Mouse (Mus musculus): ENCODE data around the gene Micall2. TPM values are rescaled to one million over a fixed set of nuclear protein-coding genes. Genes with fewer than 3 reads are reported as not detected.

Gene Micall2
- total RNA-seq, 2 experiments from 2014 or later = 2.2 to 3.7 TPM

DNA sequence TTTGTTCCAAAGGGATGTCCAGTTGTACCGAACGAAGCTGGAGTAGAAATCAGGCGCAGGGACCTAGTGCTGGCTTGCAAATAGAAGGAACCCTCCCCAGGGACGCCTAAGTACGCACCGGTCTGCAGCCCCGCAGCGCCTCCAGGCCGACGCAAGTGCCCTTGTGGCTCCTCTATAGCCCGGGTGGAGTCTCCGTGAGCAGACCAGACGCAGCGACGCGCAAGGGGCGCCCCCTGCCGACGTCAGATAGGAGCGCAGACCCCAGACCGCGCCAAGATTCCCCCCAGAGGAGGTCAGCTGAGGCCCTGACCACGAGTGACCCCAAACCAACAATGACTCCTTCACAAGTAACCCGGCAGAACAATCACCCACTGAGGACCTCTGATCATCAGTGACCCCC lies 67.6 kb downstream of the Micall2 start:
- DNase-seq (ENCODE audit: extremely low spot score in 1 of 2, low spot score in 2 of 2) = peak; percentile 52 to 54
- H3K27ac ChIP-seq = no peak overlapping the region
- H3K4me3 ChIP-seq = no peak overlapping the region
- peak; percentile 83 for TF ChIP-seq CTCF (IDR thresholded peaks at IDR 0.05)
- intact Hi-C loops (cut with DNase I) = loop anchor here (1.0 to 5.0 kb wide), 2 partner anchors 132 to 311 kb away; no protein-coding TSS in a partner anchor

DNA sequence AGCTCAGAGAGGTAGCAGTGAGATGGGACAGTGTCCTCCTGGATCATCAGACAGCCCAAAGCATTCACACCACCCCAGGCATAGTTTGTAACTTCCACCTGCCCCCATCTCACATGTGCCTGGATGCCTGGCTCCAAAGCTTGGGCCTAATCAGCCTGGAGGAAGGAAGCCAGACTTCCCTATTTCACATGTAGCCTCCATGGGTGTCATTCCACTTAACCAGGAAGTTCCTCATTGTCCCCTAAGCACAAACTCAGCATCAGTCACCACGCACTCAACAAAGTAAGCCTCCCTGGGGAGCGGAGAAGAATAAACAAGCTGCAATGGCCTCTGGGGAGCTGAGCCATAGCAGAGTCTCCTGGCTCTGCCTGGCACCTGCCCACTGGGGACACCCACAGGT lies 69.6 kb downstream of the Micall2 start:
- Histone ChIP-seq H3K4me3 (no peak overlapping the region), H3K27ac (no peak overlapping the region)
- no peak for DNase-seq (ENCODE audit: extremely low spot score in 1 of 2, low spot score in 2 of 2)
- TF ChIP-seq CTCF (IDR thresholded peaks at IDR 0.05) = no peak
- intact Hi-C loops (cut with DNase I) = loop anchor here (5.0 kb wide), 1 partner anchor 309 kb away; no protein-coding TSS in a partner anchor

DNA sequence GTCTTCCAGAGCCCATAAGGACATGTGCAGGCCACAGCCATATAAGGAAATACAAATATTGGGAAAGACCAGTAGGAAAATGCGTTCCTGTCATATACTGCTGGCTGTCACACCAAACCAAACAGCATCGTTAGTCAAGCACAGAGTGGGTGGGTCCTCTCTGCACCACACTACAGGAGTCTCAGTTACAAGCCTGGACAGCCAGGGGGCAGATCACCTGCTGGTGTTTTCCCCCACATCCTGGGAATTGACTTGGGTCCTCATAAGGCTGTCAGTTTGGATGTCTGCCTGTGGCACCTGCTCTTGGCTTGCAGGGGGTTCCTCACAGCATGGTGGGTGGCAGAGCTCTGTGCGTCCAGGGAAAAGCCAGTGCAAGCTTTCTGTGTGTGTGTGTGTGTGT lies 70.8 kb downstream of the Micall2 start:
- no peak for DNase-seq (ENCODE audit: extremely low spot score in 1 of 2, low spot score in 2 of 2)
- intact Hi-C loops (cut with DNase I) = loop anchor here (5.0 kb wide), 1 partner anchor 308 kb away; no protein-coding TSS in a partner anchor
- TF ChIP-seq CTCF (IDR thresholded peaks at IDR 0.05) = no peak; the same call in 1 of the 2 replicates
- Histone ChIP-seq H3K4me3 (no peak overlapping the region), H3K27ac (no peak overlapping the region)

DNA sequence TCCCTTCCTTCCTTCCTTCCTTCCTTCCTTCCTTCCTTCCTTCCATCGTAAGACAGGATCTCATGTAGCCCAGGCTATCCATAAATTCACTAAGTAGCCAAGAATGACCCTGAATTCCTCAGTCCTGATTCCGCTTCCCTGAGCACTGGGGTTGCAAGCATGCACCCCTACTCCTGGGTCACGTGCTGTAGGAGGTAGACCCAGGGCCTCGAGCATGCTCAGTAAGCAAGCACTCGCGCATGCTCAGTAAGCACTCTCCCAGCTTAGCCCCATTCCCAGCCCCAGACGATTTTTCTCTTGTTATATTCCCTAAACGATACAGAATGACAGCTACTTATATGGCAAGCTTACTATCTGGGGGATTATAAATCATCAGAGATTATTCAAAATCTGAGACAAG lies 74.4 kb downstream of the Micall2 start:
- H3K27ac ChIP-seq = no peak overlapping the region
- TF ChIP-seq CTCF (IDR thresholded peaks at IDR 0.05) = no peak
- intact Hi-C loops (cut with DNase I) = no loop called here
- no peak for DNase-seq (ENCODE audit: extremely low spot score in 1 of 2, low spot score in 2 of 2)
- H3K4me3 ChIP-seq = no peak overlapping the region

DNA sequence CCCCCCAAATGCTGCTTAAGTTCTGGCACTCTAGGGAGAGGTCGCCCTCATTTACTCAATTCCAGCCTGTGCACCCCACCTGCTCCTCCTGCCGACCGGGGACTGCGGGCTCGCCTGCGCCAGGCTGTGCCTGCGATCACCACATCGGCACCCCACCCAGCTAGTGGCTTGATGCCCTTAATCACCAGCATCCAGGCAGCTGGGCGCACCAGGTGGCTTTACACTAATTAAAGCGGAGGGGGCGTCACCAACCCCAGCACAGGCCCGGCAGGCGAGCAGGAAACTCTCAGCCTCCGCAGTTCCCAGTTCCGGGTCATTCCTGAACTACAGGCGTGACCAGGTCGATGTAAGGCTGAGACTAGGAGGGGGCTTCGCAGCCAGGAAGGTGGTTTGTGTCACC lies 76.8 kb downstream of the Micall2 start:
- DNase-seq (ENCODE audit: extremely low spot score in 1 of 2, low spot score in 2 of 2) = no peak
- Histone ChIP-seq H3K4me3 (no peak overlapping the region), H3K27ac (no peak overlapping the region)
- TF ChIP-seq CTCF (IDR thresholded peaks at IDR 0.05) = no peak
- intact Hi-C loops (cut with DNase I) = no loop called here

DNA sequence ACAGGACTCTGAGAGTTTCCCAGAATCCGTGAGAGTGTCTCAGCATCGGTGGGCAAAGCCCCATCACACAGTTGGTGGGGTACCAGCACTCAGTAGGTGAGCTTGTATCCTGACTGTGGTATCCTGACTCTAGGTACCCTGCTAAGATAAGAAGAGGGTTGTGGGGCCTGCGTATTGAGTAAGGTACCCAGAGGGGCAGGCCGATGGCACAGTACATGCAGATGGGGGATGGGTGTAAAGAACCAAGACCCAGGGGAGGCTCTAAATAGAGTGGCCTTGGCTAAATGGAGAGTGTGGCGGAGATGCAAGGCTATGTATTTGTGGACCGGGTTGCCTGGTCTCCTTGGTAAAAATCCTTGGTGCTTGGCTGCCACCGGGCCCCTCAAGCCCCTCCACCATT lies 77.3 kb downstream of the Micall2 start:
- Histone ChIP-seq H3K4me3 (no peak overlapping the region), H3K27ac (no peak overlapping the region)
- no peak for DNase-seq (ENCODE audit: extremely low spot score in 1 of 2, low spot score in 2 of 2)
- no peak for TF ChIP-seq CTCF (IDR thresholded peaks at IDR 0.05)
- intact Hi-C loops (cut with DNase I) = no loop called here

DNA sequence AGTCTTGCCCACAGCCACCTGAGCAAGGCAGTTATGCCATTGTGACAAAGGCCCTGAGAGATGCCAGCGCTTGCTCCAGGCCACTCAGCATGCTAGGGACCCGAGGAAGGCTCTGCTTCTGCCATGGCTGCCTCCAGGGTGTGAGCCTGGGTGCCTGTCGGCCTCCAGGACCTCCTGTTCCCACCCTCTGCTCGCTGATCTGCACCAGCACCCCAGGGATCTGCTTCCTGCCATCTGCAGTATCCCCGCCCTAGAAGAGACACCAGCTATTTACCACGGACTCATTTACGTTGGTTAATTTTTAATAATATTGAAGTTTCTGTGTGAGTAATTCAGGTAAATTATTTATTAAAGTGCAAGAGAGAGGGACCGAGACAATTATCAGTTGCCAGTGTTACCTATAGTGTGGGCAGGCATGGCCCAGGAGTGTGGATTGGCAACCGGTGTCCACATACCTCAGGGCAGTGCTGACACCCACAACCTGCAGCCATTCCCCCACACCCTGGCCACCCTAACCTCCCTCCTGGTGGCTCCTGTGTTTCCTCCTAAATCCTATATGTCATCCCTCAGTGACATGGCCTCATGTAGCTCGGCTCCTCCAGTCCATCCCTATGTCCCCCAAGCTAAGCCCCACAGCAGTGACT lies 78.1 kb downstream of the Micall2 start:
- H3K27ac ChIP-seq = no peak overlapping the region
- intact Hi-C loops (cut with DNase I) = no loop called here
- DNase-seq (ENCODE audit: extremely low spot score in 1 of 2, low spot score in 2 of 2) = no peak

More for the DNA sequence above, 78.1 kb downstream of the Micall2 start:
- no peak overlapping the region for H3K4me3 ChIP-seq
- TF ChIP-seq CTCF (IDR thresholded peaks at IDR 0.05) = no peak

Small RNA genes lying within 50 kb of the gene (microRNA-seq; reads per million reads assigned to microRNA genes)
- gene Mir7037 = 4.3 to 4.6 reads per million in 2 experiments

Other genes with a start within 250 kb of the Micall2 start
- gene Uncx, start 192.8 kb downstream of the Micall2 start, total RNA-seq (2021) = under 1 TPM; 0.19 to 0.27 TPM
- 100 to 1,000 TPM in 1 of 2 experiments, 10 to 100 TPM in 1; 91.9 to 102 TPM for gene Ints1, start 39.3 kb upstream of the Micall2 start, total RNA-seq (2021)
- 10 to 100 TPM in 1 of 2 experiments, 1 to 10 TPM in 1; 8.9 to 11.5 TPM for gene Mafk, start 55.2 kb upstream of the Micall2 start, total RNA-seq (2021)
- gene Tmem184a, start 83.6 kb upstream of the Micall2 start, total RNA-seq (2021) = under 1 TPM; 0.58 to 0.63 TPM
- not detected for gene Gm26938, start 90.1 kb upstream of the Micall2 start, total RNA-seq (2021)
- gene Psmg3, start 90.5 kb upstream of the Micall2 start, total RNA-seq (2021) = 10 to 100 TPM; 18.0 to 20.3 TPM
- gene Elfn1, start 171.6 kb upstream of the Micall2 start, total RNA-seq (2021) = 10 to 100 TPM; 34.5 to 38.1 TPM

Data from left cerebral cortex, adult 2 months (tissue).